Mouse (Mus musculus) stomach, embryonic 15.5 days (tissue): ENCODE data around the gene Klri2. TPM values are rescaled to one million over a fixed set of nuclear protein-coding genes. Genes with fewer than 3 reads are reported as not detected.

Experiments used
- ATAC-seq: fragments of 200-750 bp; cut with Nextera tagmentation; 2 replicates; pipeline ENCODE4 v1.8.0; 2017; ENCODE audit warnings: low read depth, moderate number of reproducible peaks, moderate TSS enrichment; ENCODE audit not compliant: insufficient read depth, low FRiP score
- H3K27ac ChIP-seq: fragments of 300-500 bp; sonication (generic); 2 replicates; pipeline ENCODE4 v1.5.1; 2015; ENCODE audit warnings: mild to moderate bottlenecking, inconsistent platforms
- H3K27me3 ChIP-seq: fragments of 300-500 bp; sonication (generic); replicated peaks from 2 replicates; pipeline ENCODE4 v1.6.1; 2015; ENCODE audit warnings: inconsistent platforms
- H3K36me3 ChIP-seq: fragments of 300-500 bp; sonication (generic); 2 replicates; pipeline ENCODE4 v1.6.1; 2015; ENCODE audit warnings: inconsistent platforms
- H3K4me1 ChIP-seq: fragments of 300-500 bp; sonication (generic); 2 replicates; pipeline ENCODE4 v1.6.1; 2015; ENCODE audit warnings: inconsistent platforms
- H3K4me2 ChIP-seq: fragments of 300-500 bp; sonication (generic); 2 replicates; pipeline ENCODE4 v1.6.1; 2015; ENCODE audit warnings: mild to moderate bottlenecking, inconsistent platforms
- H3K4me3 ChIP-seq: fragments of 300-500 bp; sonication (generic); replicated peaks from 2 replicates; pipeline ENCODE4 v1.5.1; 2015; ENCODE audit warnings: inconsistent platforms
- H3K9ac ChIP-seq: fragments of 300-500 bp; sonication (generic); 2 replicates; pipeline ENCODE4 v1.6.1; 2015; ENCODE audit warnings: inconsistent platforms
- H3K9me3 ChIP-seq: fragments of 300-500 bp; sonication (generic); 2 replicates; pipeline ENCODE4 v1.6.1; 2016; ENCODE audit warnings: inconsistent platforms
- WGBS: fragments of 180-500 bp; shearing (Covaris S2); methylation state at CpG from one replicate; pipeline ENCODE4 v1.1.7; 2015; 5-methylcytosine and 5-hydroxymethylcytosine counted together
- microRNA-seq: library from miRNA; unstranded; fragments of <30 nt; microRNA quantifications from one replicate; pipeline ENCODE4, GENCODE M21; 2016
- polyA plus RNA-seq: library from polyadenylated mRNA; unstranded; fragments of >200 nt; fragmentation: Nextera tagmentation; extraction: Ambion mirVana; gene quantifications from 2 replicates; pipeline ENCODE4 v1.2.1, GENCODE M21; 2015

The Klri2 gene
- polyA plus RNA-seq, 1 experiment from 2014 or later = 0.03 TPM

GRCm38 (mm10) chr6:129680379-129680778 lies 59.9 kb downstream of the Klri2 start:
- WGBS = 60% methylated on average over 1 of the region's 1 CpGs
- Histone ChIP-seq H3K36me3 (no peaks in the 10 kb centered on the region), H3K9ac (no peak overlapping the region), H3K9me3 (no peaks in the 10 kb centered on the region), H3K4me1 (no peaks in the 10 kb centered on the region), H3K27ac (no peak overlapping the region), H3K4me2 (no peak overlapping the region), H3K4me3 (no peak overlapping the region), H3K27me3 (no peaks in the 10 kb centered on the region)
- ATAC-seq = peak; percentile 76

Small RNA genes within 50 kb of the gene (microRNA-seq; reads per million reads assigned to microRNA genes)
- not detected for gene Mir680-1

Other genes starting within 250 kb of the Klri2 start
- gene Olr1, start 233.3 kb downstream of the Klri2 start, polyA plus RNA-seq = 0.05 and 0.14 TPM in 2 replicates
- gene Tmem52b, start 227.9 kb downstream of the Klri2 start, polyA plus RNA-seq = 0.30 TPM in 1 of 2 replicates, not detected in the other
- 40.2 and 42.1 TPM in 2 replicates for gene Gabarapl1, start 207.3 kb downstream of the Klri2 start, polyA plus RNA-seq
- not detected in 2 replicates for gene Klre1, start 162.6 kb downstream of the Klri2 start, polyA plus RNA-seq
- 0.83 and 1.4 TPM in 2 replicates for gene Klrd1, start 148.7 kb downstream of the Klri2 start, polyA plus RNA-seq
- gene Klrk1, start 116.6 kb downstream of the Klri2 start, polyA plus RNA-seq = 0.22 and 0.45 TPM in 2 replicates
- gene Klrc3, start 97.1 kb downstream of the Klri2 start, polyA plus RNA-seq = not detected in 2 replicates
- gene Klrc2, start 79.8 kb downstream of the Klri2 start, polyA plus RNA-seq = 0.05 TPM in 1 of 2 replicates, not detected in the other
- gene Klrc1, start 61.5 kb downstream of the Klri2 start, polyA plus RNA-seq = 0.14 and 0.19 TPM in 2 replicates
- gene Klri1, start 23.4 kb downstream of the Klri2 start, polyA plus RNA-seq = not detected in 2 replicates
- not detected in 2 replicates for gene Gm156, start 43.8 kb upstream of the Klri2 start, polyA plus RNA-seq
- gene Gm17631, start 122.2 kb upstream of the Klri2 start, polyA plus RNA-seq = not detected in 2 replicates
- 0.15 TPM in 1 of 2 replicates, not detected in the other for gene Klra17, start 136.2 kb upstream of the Klri2 start, polyA plus RNA-seq
- gene Klra5, start 177.2 kb upstream of the Klri2 start, polyA plus RNA-seq = 0.21 TPM in 1 of 2 replicates, not detected in the other